Mouse (Mus musculus): ENCODE data around the gene Ubald1.

The Ubald1 gene

GRCm38 (mm10) chr16:4871926-4872325, 8.2 kb downstream of the Ubald1 start:
- DNase-seq (ENCODE audit: low spot score in 2 of 2), result no peak

DNA sequence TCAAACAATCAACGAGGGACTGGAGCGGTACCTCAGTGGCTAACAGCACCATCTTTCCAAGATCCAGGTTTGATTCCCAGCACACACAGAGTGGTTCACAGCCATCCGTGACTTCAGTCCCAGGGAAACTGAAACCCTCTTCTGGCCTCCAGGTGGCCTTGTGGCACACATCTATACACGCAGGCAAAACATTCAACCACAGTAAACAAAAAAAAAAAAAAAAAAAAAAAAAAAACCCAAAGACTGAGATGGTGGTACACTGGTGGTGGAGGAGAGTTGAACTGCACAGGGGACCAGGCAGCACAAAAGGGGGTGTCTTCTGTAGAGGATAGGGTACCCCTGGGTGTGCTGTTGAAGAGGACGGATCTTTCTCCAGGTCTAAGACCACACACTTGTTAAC, 9.6 kb downstream of the Ubald1 start:
- no peak for DNase-seq (ENCODE audit: low spot score in 2 of 2)

GRCm38 (mm10) chr16:4866101-4866695, 13.9 kb downstream of the Ubald1 start:
- DNase-seq (ENCODE audit: low spot score in 2 of 2), result no peak

DNA sequence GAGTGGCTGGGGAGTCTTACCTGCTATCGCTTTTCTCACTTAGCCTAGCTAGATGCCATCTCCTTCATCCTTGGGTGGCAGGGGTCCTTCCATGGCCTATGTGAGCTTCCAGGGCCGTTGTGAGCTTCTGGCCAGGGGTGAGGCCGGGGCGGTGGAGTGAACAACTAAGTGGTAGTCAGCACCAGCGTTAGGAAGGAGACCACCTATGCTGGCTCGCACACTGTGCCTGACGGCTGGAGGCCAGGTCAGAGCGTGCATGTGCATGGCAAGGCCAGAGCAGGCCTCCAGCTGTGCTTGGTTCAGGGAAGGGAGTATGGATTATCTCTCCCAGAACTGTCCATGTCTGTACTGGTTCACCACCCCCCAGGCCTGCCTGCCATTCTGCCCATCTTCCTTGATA, 16.4 kb downstream of the Ubald1 start:
- DNase-seq (ENCODE audit: low spot score in 2 of 2), result no peak

- peak in 1 of 2 experiments; percentile 55 for DNase-seq (ENCODE audit: low spot score in 2 of 2)
Measured at GRCm38 (mm10) chr16:4862863-4863483, 17.1 kb downstream of the Ubald1 start.

DNA sequence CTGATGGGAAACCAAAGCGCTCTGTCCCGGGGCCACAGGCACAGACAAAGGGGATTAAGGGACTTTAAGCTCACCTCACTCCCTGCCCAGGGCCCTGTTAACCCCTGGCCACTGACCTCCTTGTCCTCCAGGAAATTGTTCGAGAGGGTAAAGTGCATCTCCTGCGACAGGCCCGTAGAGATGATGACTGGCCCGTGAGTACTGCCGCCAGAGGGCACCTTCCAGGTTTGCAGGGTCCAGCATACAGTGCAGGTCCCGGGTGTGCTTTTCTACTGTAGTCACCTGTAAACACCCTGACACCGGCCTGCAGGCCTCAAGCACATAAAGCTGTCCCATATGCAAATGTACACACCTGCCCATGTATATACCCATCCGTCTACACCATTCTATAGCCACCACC, 18.7 kb downstream of the Ubald1 start:
- no peak for DNase-seq (ENCODE audit: low spot score in 2 of 2)

- DNase-seq (ENCODE audit: low spot score in 2 of 2), result no peak
Measured at GRCm38 (mm10) chr16:4855046-4855650, 25.0 kb downstream of the Ubald1 start.

DNA sequence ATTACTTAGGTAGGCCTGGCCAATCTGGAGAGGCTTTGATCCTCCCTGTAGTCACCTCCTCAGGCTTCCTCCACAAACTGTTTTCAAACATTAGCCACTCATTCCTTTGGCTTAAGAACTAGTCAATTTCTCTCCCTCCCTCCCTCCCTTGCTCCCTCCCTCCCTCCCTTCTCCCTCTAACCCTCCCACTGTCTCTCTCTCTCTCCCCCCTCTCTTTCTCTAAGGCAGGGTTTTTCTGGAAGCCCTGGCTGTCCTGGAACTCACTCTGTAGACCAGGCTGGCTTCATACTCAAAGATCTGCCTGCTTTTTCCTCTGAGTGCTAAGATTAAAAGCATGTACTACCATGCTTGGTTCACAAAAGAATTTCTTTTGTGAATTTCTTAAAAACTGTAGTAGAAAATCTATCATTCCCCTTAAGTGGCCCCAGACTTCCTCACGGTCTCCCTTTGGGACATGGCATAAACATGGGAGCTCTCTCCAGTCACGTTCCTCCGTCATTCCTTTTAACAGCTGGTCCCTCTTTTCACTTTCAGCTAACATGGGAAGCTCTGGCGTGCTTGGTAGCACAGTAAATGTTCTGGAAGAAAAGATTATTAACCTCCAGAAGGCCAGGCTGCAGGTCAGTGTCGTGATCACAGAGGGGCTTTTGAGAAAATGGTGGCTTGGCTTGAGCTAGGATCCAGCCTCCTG, 29.0 kb downstream of the Ubald1 start:
- DNase-seq (ENCODE audit: low spot score in 2 of 2), result no peak

DNA sequence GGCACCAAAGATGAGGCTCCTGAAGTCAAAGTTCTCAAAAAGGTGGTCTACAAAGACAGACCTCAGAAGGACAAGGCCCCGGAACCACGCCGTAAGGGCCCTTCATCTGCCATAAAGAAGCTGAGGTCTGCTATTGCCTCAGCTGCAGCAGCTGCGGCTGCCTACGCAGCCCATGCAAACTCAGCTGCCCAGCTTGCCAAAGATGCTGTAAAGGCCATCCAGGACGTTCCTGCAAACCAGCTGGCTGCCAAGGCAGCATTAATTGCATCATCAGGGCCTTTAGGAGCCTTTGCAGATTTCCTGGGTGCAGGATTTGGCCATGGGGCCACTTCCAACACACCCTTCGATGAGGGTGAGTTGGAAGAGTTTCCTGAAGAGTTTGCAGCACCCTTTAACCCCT, 29.8 kb downstream of the Ubald1 start:
- DNase-seq (ENCODE audit: low spot score in 2 of 2), result no peak

DNA sequence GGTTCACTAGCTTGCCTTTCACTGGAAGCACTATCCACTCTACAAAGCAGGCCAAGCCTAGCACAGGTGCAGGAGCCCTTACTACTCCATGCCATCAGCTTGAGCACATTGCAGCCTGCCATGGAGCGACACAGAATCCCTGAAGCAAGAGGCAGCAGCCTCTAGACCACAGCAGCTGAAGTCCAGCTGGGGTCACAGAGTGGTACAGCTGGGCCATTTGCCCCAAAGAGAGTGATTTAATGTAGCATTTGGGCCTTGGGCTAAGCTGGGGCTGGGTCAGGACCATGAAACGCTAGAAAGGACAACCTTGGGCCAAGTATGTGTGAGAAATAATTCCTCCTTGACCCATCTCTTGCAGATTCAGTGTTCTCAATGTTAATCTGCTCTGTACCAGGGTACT, 32.0 kb downstream of the Ubald1 start:
- DNase-seq (ENCODE audit: low spot score in 2 of 2), result no peak

- DNase-seq (ENCODE audit: low spot score in 2 of 2), result no peak
Measured at GRCm38 (mm10) chr16:4847041-4847440, 33.1 kb downstream of the Ubald1 start.

DNA sequence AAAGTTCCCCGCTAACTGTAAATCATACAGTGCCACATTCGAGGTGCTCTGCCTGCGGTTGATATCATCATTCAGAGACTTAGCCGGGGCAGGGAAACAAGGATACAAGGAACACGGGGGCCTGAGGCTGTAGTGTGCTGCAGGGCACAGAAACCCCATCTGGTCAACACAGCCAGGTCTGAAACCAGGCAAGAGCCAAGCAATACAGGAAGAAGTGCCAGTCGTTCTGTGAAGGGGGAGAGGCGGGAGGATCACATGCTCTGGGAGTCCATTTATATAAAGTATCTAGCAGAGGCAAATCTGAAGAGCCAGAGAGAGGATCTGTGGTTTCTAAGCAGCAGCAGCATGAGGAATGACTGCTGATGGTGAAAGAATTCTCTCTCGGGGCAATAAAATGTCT, 39.9 kb downstream of the Ubald1 start:
- no peak for DNase-seq (ENCODE audit: low spot score in 2 of 2)

- DNase-seq (ENCODE audit: low spot score in 2 of 2), result no peak
Measured at GRCm38 (mm10) chr16:4839552-4839951, 40.6 kb downstream of the Ubald1 start.

GRCm38 (mm10) chr16:4837631-4838030, 42.5 kb downstream of the Ubald1 start:
- no peak for DNase-seq (ENCODE audit: low spot score in 2 of 2)

GRCm38 (mm10) chr16:4835191-4835590, 44.9 kb downstream of the Ubald1 start, which contains the start of gene 4930562C15Rik:
Gene 4930562C15Rik (plus strand): TSS chr16:4835416.
- no peak for DNase-seq (ENCODE audit: low spot score in 2 of 2)

DNA sequence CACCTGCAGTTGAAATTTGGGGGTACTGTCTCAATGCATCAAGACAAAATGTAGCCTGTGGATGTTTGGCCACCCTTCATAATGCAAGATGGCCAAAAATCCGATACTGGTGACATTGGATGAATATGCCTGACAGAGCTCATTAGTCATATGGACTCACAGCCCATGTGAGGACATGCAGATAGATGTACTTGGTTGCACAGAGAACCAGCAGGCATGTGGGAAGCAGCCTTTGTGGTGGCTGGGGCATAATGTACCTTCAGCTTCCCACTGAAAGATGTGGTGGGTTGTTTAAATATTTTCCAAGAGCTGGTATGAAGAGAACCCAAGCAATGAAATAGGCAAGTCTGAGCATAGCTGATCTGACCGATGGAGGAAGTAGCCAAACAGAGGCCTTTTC, 46.3 kb downstream of the Ubald1 start:
- DNase-seq (ENCODE audit: low spot score in 2 of 2), result no peak

- peak in 1 of 2 experiments; percentile 6 for DNase-seq (ENCODE audit: low spot score in 2 of 2)
Measured at GRCm38 (mm10) chr16:4831650-4832419, 48.3 kb downstream of the Ubald1 start.

DNA sequence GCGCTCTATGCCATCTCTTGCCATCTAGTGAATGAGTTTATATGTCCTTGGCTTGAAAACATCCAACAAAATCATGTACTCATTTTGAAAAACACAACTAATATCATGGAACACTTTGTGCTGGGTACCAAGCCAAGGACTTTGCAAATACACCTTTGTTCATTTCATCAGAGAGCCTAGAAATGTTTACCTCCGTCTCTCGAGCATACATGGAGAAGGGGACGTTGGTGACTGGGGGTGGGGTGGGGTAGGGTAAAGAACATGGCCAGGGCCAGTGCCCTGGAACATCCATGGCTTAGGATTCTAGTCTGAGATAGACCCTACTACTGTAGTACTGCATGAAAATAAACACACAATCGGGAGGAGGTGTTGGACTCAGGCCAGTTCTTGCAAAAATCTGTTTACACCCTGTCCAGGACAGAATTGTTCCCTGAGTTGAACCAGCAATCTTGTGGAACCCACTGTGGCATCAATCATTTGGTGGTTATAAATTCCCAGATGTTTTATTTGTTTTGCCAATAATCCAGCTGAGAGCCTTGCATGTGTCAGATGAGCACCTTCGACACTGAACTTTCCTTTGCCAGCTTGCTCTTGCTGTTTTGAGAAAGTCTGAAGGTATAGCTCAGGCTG, 50.7 kb downstream of the Ubald1 start:
- no peak for DNase-seq (ENCODE audit: low spot score in 2 of 2)

GRCm38 (mm10) chr16:4827639-4828038, 52.5 kb downstream of the Ubald1 start:
- DNase-seq (ENCODE audit: low spot score in 2 of 2), result no peak

All from cerebellum, postnatal 4 days (tissue).